Mouse (Mus musculus): ENCODE results near the gene Ubb.

The Ubb gene

DNA sequence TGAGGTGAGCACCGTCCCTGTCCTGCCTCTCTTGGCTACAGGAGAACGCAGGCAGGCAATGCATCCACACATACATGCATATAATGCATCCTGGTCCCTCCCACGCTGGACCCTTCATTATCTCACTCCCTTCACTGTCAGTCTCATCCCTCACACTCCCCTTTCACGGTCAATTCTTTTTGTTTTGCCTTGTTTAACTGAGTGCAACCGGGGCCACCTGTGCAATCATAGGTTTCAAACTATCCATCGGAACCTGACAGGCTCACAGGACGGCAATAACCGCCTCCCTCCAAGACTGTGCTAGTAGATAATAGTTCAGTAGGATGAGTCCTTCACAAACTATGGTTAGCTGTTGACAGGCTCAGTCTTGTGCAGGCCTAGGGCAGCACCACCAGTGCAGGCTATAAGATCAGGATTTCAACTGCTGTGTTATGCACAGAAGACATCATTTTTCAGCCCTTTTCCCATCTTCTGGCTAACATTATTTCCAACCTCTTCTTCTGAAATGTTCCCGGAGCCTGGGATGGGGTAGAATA lies 33.8 kb downstream of the Ubb start:
- DNase-seq, result no peak

DNA sequence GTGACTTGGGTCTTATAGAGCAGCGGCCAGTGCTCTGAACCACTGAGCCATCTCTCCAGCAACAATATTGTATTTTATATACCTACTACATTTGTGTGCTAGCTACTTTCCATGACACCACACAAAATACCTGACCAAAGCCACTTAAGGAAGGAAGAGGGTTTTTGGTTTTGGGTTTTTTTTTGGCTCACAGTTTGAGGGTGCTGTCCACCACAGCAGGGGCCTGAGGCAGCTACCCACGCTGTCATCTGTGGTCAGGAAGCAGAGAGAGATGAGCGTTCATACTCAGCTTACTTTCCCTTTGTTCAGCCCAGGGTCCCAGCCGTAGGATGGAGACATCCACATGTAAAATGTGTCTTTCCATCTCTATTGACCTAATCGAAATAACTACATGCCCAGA lies 36.1 kb downstream of the Ubb start:
- no peak for DNase-seq

DNA sequence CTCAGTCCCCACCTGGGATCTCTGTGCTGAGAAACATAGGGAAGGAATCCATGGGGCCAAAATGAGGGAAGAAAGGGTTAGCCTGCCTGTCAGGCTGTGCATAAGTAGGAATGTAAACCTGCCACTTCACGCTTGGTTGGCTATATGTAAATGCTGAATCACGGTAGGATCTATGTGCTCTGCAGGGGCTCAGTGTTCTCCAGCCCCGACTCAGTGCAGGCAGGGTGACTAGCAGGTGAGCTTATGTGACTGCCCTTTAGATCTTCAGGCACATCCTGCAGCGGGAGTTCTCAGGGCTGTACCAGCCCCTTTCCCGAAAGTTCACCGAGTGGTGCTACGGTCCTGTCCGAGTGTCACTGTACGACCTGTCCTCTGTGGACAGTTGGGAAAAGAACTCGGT lies 38.4 kb downstream of the Ubb start:
- no peak for DNase-seq

GRCm38 (mm10) chr11:62591026-62591425 lies 40.1 kb downstream of the Ubb start:
- DNase-seq, result no peak

DNA sequence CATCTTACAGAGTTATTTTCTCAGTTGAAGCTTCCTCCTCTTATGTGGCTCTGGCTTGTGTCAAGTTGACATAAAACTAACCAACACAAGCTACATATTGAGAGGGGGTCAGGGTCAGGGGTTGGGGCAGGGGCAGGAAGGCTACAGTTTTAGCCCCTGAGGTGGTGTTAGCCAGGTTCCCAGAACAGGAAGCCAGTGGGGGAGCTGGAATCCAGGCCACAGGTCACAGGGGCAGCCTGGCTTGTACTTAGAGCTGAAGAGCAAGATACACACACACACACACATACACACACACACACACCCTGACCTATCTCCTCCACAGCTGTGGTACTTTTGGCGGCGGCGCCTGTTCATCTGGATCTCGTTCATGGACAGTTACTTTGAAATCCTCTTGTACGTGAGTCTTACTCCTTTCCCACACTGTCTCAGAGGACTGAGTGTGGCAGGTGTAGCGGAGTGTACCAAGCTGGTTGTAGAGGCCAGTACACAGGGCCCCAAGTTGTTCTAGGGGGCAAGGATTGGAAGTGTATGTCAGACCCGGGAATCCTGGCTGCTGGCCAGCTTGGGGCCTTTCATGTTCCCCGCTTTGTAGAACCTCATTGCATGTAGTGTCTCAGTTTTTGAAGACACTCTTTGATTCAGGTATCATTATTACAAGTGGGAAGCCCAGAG lies 41.1 kb downstream of the Ubb start:
- peak; percentile 42 for DNase-seq

GRCm38 (mm10) chr11:62598571-62598970 lies 47.6 kb downstream of the Ubb start:
- no peak for DNase-seq

- DNase-seq, result no peak
Observed at GRCm38 (mm10) chr11:62601732-62602618, 51.0 kb downstream of the Ubb start.

Data from lung, postnatal 36 days (tissue).